31 mouse cellular contexts compared by ENCODE assay signal in the genomic region with DNA sequence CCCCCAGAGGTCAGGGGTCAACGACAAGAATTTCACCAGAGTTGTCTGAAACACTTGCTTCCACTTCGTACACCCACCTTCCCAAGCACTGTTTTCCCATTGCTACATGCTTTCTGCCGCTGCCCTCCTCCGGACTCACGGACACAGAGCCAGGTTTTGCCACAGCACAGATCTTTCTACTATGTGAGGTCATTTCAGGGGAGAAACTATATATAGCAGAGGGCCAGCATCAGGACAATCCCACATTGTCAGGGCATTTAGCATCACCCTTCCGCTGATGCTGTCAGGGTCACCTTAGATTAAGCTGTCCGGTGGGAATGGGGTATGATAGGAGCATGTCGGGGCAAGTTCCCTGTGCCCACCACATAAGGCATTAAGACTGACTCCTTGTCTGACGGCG. TPM values are rescaled to one million over a fixed set of nuclear protein-coding genes. Genes with fewer than 3 reads are reported as not detected.
A peak's percentile ranks its signal among the peaks of the same experiment; 100 is the strongest.
DNase-seq lines count a peak whose midpoint lies in the region; ATAC-seq lines count a peak whose summit lies in the region.
"Had no signal": no experiment of that assay in that cellular context is flagged by ENCODE, and none has a peak within 500 bp of the region (broad histone marks: within the 10 kb centered on the region; RNA-seq: fewer than 3 reads in every experiment).

No protein-coding gene starts in this region.

- H3K9ac ChIP-seq in kidney, embryonic 15.5 days = no peak overlapping the region
- no peak overlapping the region for H3K9ac ChIP-seq in kidney, embryonic 16.5 days (replicated peaks; ENCODE audit: low read length)
- H3K9ac ChIP-seq in heart, embryonic 15.5 days = no peak overlapping the region
- H3K9ac ChIP-seq: embryonic facial prominence, embryonic 13.5 days; limb, embryonic 13.5 days; lung, embryonic 15.5 days; midbrain, embryonic 15.5 days; neural tube, embryonic 15.5 days had no signal

- DNase-seq in heart, embryonic 10.5 days (ENCODE audit: low spot score) = no peak
- no peak for DNase-seq in heart, adult 9 months (ENCODE audit: low spot score in 2 of 2)
- no peak for DNase-seq in right cerebral cortex, postnatal 14 days
- DNase-seq in frontal cortex, postnatal 25 days (ENCODE audit: low spot score in 2 of 2) = no peak
- DNase-seq: adrenal gland, postnatal 14 days; cerebellum, adult 11 months; cerebellum, adult 9-11 months; kidney, adult 18-20 months; kidney, postnatal 4 days; layer of hippocampus, postnatal 36 days; retina, postnatal 1 day; right cerebral cortex, postnatal 25 days; thymus, adult 18-20 months; thymus, postnatal 25 days had no signal

- no peak for ATAC-seq in kidney, embryonic 15.5 days (replicated peaks; ENCODE audit: low FRiP score)
- ATAC-seq in kidney, embryonic 16.5 days (ENCODE audit: low FRiP score, low TSS enrichment) = no peak
- ATAC-seq in heart, embryonic 15.5 days (replicated peaks; ENCODE audit: insufficient number of reproducible peaks, insufficient read depth, low FRiP score, low read depth) = 0 out of 2 replicates have a peak, but pooled peaks have one; percentile 41
- ATAC-seq: forebrain, embryonic 16.5 days; hindbrain, embryonic 16.5 days; midbrain, embryonic 15.5 days had no signal

- H3K27ac ChIP-seq in heart, embryonic 10.5 days = peak overlapping the region; percentile 56
- 0 out of 2 replicates have a peak overlapping the region, but pooled peaks have one; percentile 86 for H3K27ac ChIP-seq in kidney, embryonic 15.5 days
- H3K27ac ChIP-seq in kidney, embryonic 16.5 days (ENCODE audit: low read length) = no peak overlapping the region
- H3K27ac ChIP-seq in heart, embryonic 15.5 days = peak overlapping the region; percentile 62
- H3K27ac ChIP-seq: kidney, postnatal 0 days; lung, embryonic 15.5 days; midbrain, embryonic 10.5 days; midbrain, embryonic 15.5 days; neural tube, embryonic 15.5 days had no signal

- no peaks in the 10 kb centered on the region for H3K27me3 ChIP-seq in heart, embryonic 10.5 days (ENCODE audit: insufficient read depth, poor library complexity, severe bottlenecking)
- H3K27me3 ChIP-seq in kidney, embryonic 15.5 days = no peaks in the 10 kb centered on the region
- H3K27me3 ChIP-seq in kidney, embryonic 16.5 days (ENCODE audit: insufficient read depth, low read length) = no peaks in the 10 kb centered on the region
- no peaks in the 10 kb centered on the region for H3K27me3 ChIP-seq in heart, embryonic 15.5 days
- H3K27me3 ChIP-seq: embryonic facial prominence, embryonic 13.5 days; limb, embryonic 13.5 days; lung, embryonic 15.5 days; midbrain, embryonic 15.5 days; neural tube, embryonic 15.5 days had no signal

- H3K4me3 ChIP-seq in heart, embryonic 10.5 days = no peak overlapping the region
- H3K4me3 ChIP-seq in kidney, embryonic 15.5 days (replicated peaks) = no peak overlapping the region
- H3K4me3 ChIP-seq in kidney, embryonic 16.5 days (ENCODE audit: low read length) = no peak overlapping the region
- no peak overlapping the region for H3K4me3 ChIP-seq in heart, embryonic 15.5 days
- H3K4me3 ChIP-seq: embryonic facial prominence, embryonic 13.5 days; erythroblast, embryonic 14.5 days; limb, embryonic 13.5 days; lung, embryonic 15.5 days; midbrain, embryonic 10.5 days; midbrain, embryonic 15.5 days; neural tube, embryonic 15.5 days had no signal

- H3K9me3 ChIP-seq in heart, embryonic 10.5 days = no peaks in the 10 kb centered on the region
- no peaks in the 10 kb centered on the region for H3K9me3 ChIP-seq in kidney, embryonic 15.5 days (replicated peaks)
- H3K9me3 ChIP-seq in kidney, embryonic 16.5 days (ENCODE audit: low read length) = no peaks in the 10 kb centered on the region
- H3K9me3 ChIP-seq in heart, embryonic 15.5 days (replicated peaks) = no peaks in the 10 kb centered on the region
- H3K9me3 ChIP-seq: embryonic facial prominence, embryonic 13.5 days; limb, embryonic 13.5 days; lung, embryonic 15.5 days; midbrain, embryonic 10.5 days; midbrain, embryonic 15.5 days; neural tube, embryonic 15.5 days had no signal

- no peak overlapping the region for H3K4me2 ChIP-seq in kidney, embryonic 15.5 days
- H3K4me2 ChIP-seq in kidney, embryonic 16.5 days (replicated peaks; ENCODE audit: low read depth, low read length) = no peak overlapping the region
- no peak overlapping the region for H3K4me2 ChIP-seq in heart, embryonic 15.5 days
- H3K4me2 ChIP-seq: embryonic facial prominence, embryonic 13.5 days; limb, embryonic 13.5 days; liver, embryonic 11.5 days; lung, embryonic 15.5 days; midbrain, embryonic 15.5 days; neural tube, embryonic 15.5 days had no signal

- peaks cover 69% of the 10 kb centered on the region for H3K4me1 ChIP-seq in heart, embryonic 10.5 days
- peaks cover 87% of the 10 kb centered on the region for H3K4me1 ChIP-seq in kidney, embryonic 15.5 days
- peaks cover 79% of the 10 kb centered on the region for H3K4me1 ChIP-seq in kidney, embryonic 16.5 days (ENCODE audit: insufficient read depth, low read length)
- H3K4me1 ChIP-seq in heart, embryonic 15.5 days (replicated peaks) = peaks cover 74% of the 10 kb centered on the region
- H3K4me1 ChIP-seq: midbrain, embryonic 15.5 days had no signal

- H3K36me3 ChIP-seq in heart, embryonic 10.5 days = no peaks in the 10 kb centered on the region
- H3K36me3 ChIP-seq in kidney, embryonic 15.5 days = no peaks in the 10 kb centered on the region
- no peaks in the 10 kb centered on the region for H3K36me3 ChIP-seq in kidney, embryonic 16.5 days (ENCODE audit: insufficient read depth, low read length)
- no peaks in the 10 kb centered on the region for H3K36me3 ChIP-seq in heart, embryonic 15.5 days
- H3K36me3 ChIP-seq: embryonic facial prominence, embryonic 13.5 days; limb, embryonic 13.5 days; lung, embryonic 15.5 days; midbrain, embryonic 10.5 days; midbrain, embryonic 15.5 days; neural tube, embryonic 15.5 days had no signal

- 49% methylated on average over 10 of the region's 10 CpGs for WGBS in heart, embryonic 10.5 days
- 65% methylated on average over 10 of the region's 10 CpGs for WGBS in kidney, embryonic 15.5 days
- 61% methylated on average over 10 of the region's 10 CpGs for WGBS in kidney, embryonic 16.5 days
- 48% methylated on average over 10 of the region's 10 CpGs for WGBS in heart, embryonic 15.5 days

RNA-seq across cellular contexts. Expression of a gene that starts 15.5 kb away (rescaled TPM):
- 12.4 and 14.0 TPM in 2 replicates for polyA plus RNA-seq in heart, embryonic 10.5 days (2016; fragmentation: Nextera tagmentation; extraction: Ambion mirVana)
- polyA plus RNA-seq in kidney, embryonic 15.5 days (2015; fragmentation: Nextera tagmentation; extraction: Ambion mirVana) = 29.0 and 32.3 TPM in 2 replicates
- polyA plus RNA-seq in kidney, embryonic 16.5 days (2015; fragmentation: Nextera tagmentation; extraction: Ambion mirVana) = 35.9 and 37.8 TPM in 2 replicates
- polyA plus RNA-seq in heart, embryonic 15.5 days (2015; fragmentation: Nextera tagmentation; extraction: Ambion mirVana) = 14.6 and 18.0 TPM in 2 replicates

RNA-seq across cellular contexts. Expression of a gene that starts 16.1 kb away (rescaled TPM):
- 25.4 and 27.0 TPM in 2 replicates for polyA plus RNA-seq in heart, embryonic 10.5 days (2016; fragmentation: Nextera tagmentation; extraction: Ambion mirVana)
- polyA plus RNA-seq in kidney, embryonic 15.5 days (2015; fragmentation: Nextera tagmentation; extraction: Ambion mirVana) = 40.6 and 45.6 TPM in 2 replicates
- polyA plus RNA-seq in kidney, embryonic 16.5 days (2015; fragmentation: Nextera tagmentation; extraction: Ambion mirVana) = 41.1 and 45.6 TPM in 2 replicates
- polyA plus RNA-seq in heart, embryonic 15.5 days (2015; fragmentation: Nextera tagmentation; extraction: Ambion mirVana) = 19.7 and 22.5 TPM in 2 replicates

RNA-seq across cellular contexts. Expression of a gene that starts 38.7 kb away (rescaled TPM):
- polyA plus RNA-seq in heart, embryonic 10.5 days (2016; fragmentation: Nextera tagmentation; extraction: Ambion mirVana) = not detected in 2 replicates
- 0.35 TPM in 1 of 2 replicates, not detected in the other for polyA plus RNA-seq in kidney, embryonic 15.5 days (2015; fragmentation: Nextera tagmentation; extraction: Ambion mirVana)
- not detected in 2 replicates for polyA plus RNA-seq in kidney, embryonic 16.5 days (2015; fragmentation: Nextera tagmentation; extraction: Ambion mirVana)
- 0.25 TPM in 1 of 2 replicates, not detected in the other for polyA plus RNA-seq in heart, embryonic 15.5 days (2015; fragmentation: Nextera tagmentation; extraction: Ambion mirVana)
- polyA plus RNA-seq: erythroblast, embryonic 14.5 days; forebrain, embryonic 11.5 days; liver, embryonic 11.5 days had no signal

RNA-seq across cellular contexts. Expression of a gene that starts 48.3 kb away (rescaled TPM):
- polyA plus RNA-seq in heart, embryonic 10.5 days (2016; fragmentation: Nextera tagmentation; extraction: Ambion mirVana) = 0.85 and 1.6 TPM in 2 replicates
- polyA plus RNA-seq in kidney, embryonic 15.5 days (2015; fragmentation: Nextera tagmentation; extraction: Ambion mirVana) = 19.7 and 21.1 TPM in 2 replicates
- 30.4 and 35.0 TPM in 2 replicates for polyA plus RNA-seq in kidney, embryonic 16.5 days (2015; fragmentation: Nextera tagmentation; extraction: Ambion mirVana)
- polyA plus RNA-seq in heart, embryonic 15.5 days (2015; fragmentation: Nextera tagmentation; extraction: Ambion mirVana) = 0.44 and 0.80 TPM in 2 replicates
- polyA plus RNA-seq: erythroblast, embryonic 14.5 days had no signal

RNA-seq across cellular contexts. Expression of a gene that starts 55.0 kb away (rescaled TPM):
- polyA plus RNA-seq in heart, embryonic 10.5 days (2016; fragmentation: Nextera tagmentation; extraction: Ambion mirVana) = 0.15 TPM in 1 of 2 replicates, not detected in the other
- 0.54 and 0.62 TPM in 2 replicates for polyA plus RNA-seq in kidney, embryonic 15.5 days (2015; fragmentation: Nextera tagmentation; extraction: Ambion mirVana)
- polyA plus RNA-seq in kidney, embryonic 16.5 days (2015; fragmentation: Nextera tagmentation; extraction: Ambion mirVana) = 0.60 and 0.71 TPM in 2 replicates
- polyA plus RNA-seq in heart, embryonic 15.5 days (2015; fragmentation: Nextera tagmentation; extraction: Ambion mirVana) = not detected in 2 replicates
- polyA plus RNA-seq: embryonic facial prominence, embryonic 13.5 days; erythroblast, embryonic 14.5 days; forebrain, embryonic 16.5 days; hindbrain, embryonic 16.5 days; intestine, embryonic 14.5 days; lung, embryonic 15.5 days; midbrain, embryonic 15.5 days; neural tube, embryonic 15.5 days; stomach, embryonic 16.5 days had no signal
